Mouse (Mus musculus) regulatory T cell (primary cell): Measurements from ENCODE around the gene Otulinl.
"Not testable (repeated sequence)": the region's sequence is repeated elsewhere in the genome, so short reads cannot be mapped to it uniquely, and the experiment has no call there.

Experiments
- in situ Hi-C: fragments of 300-600 bp; cut with MboI, MseI; formaldehyde crosslinking; loops from one replicate; pipeline ENCODE4 v1.15.1; 2025; ENCODE audit warnings: high pct_unique_total_duplicates

Gene Otulinl

GRCm38 (mm10) chr15:27681419-27682187 is at the start of gene Otulinl:
Otulinl (minus strand) TSS chr15:27681579.
- in situ Hi-C loops: no loop called here

GRCm38 (mm10) chr15:27726228-27726627 is 44.8 kb upstream of the Otulinl start:
- in situ Hi-C loops: no loop called here

GRCm38 (mm10) chr15:27724796-27725680 is 43.7 kb upstream of the Otulinl start:
- in situ Hi-C loops: no loop called here

GRCm38 (mm10) chr15:27724298-27724697 is 42.9 kb upstream of the Otulinl start:
- in situ Hi-C loops: no loop called here

GRCm38 (mm10) chr15:27723746-27724145 is 42.4 kb upstream of the Otulinl start:
- in situ Hi-C loops: no loop called here

- in situ Hi-C loops: not testable (repeated sequence)
Measured at GRCm38 (mm10) chr15:27720297-27720696, 38.9 kb upstream of the Otulinl start.

- in situ Hi-C loops: loop anchor here (5.0 to 10.0 kb wide), 2 partner anchors 51 to 394 kb away; no protein-coding TSS in a partner anchor
Measured at GRCm38 (mm10) chr15:27718668-27719067, 37.3 kb upstream of the Otulinl start.

- in situ Hi-C loops: loop anchor here (5.0 to 10.0 kb wide), 2 partner anchors 48 to 391 kb away; no protein-coding TSS in a partner anchor
Measured at GRCm38 (mm10) chr15:27715331-27715730, 34.0 kb upstream of the Otulinl start.

GRCm38 (mm10) chr15:27710698-27711097 is 29.3 kb upstream of the Otulinl start:
- in situ Hi-C loops: loop anchor here (10.0 kb wide), 1 partner anchor 386 kb away; no protein-coding TSS in a partner anchor

GRCm38 (mm10) chr15:27708968-27709612 is 27.7 kb upstream of the Otulinl start:
- in situ Hi-C loops: no loop called here

GRCm38 (mm10) chr15:27708499-27708898 is 27.1 kb upstream of the Otulinl start:
- in situ Hi-C loops: no loop called here

- in situ Hi-C loops: no loop called here
Measured at GRCm38 (mm10) chr15:27702972-27703313, 21.6 kb upstream of the Otulinl start.

GRCm38 (mm10) chr15:27702031-27702971 is 20.9 kb upstream of the Otulinl start:
- in situ Hi-C loops: no loop called here

- in situ Hi-C loops: no loop called here
Measured at GRCm38 (mm10) chr15:27697632-27698031, 16.3 kb upstream of the Otulinl start.

GRCm38 (mm10) chr15:27693235-27693634 is 11.9 kb upstream of the Otulinl start:
- in situ Hi-C loops: no loop called here

- in situ Hi-C loops: no loop called here
Measured at GRCm38 (mm10) chr15:27692161-27692560, 10.8 kb upstream of the Otulinl start.

- in situ Hi-C loops: no loop called here
Measured at GRCm38 (mm10) chr15:27691213-27691612, 9.8 kb upstream of the Otulinl start.

GRCm38 (mm10) chr15:27688041-27688651 is 6.8 kb upstream of the Otulinl start:
- in situ Hi-C loops: no loop called here

- in situ Hi-C loops: no loop called here
Measured at GRCm38 (mm10) chr15:27684813-27685212, 3.4 kb upstream of the Otulinl start.

- in situ Hi-C loops: no loop called here
Measured at GRCm38 (mm10) chr15:27683206-27683605, 1.8 kb upstream of the Otulinl start.
